Mouse (Mus musculus) embryonic facial prominence, embryonic 11.5 days (tissue): ENCODE measurements around the gene Islr. TPM values are rescaled to one million over a fixed set of nuclear protein-coding genes. Genes with fewer than 3 reads are reported as not detected.

Experiments used
- ATAC-seq: fragments of 200-750 bp; cut with Nextera tagmentation; replicated peaks from 2 replicates; pipeline ENCODE4 v1.8.0; 2017; ENCODE audit warnings: low read depth; ENCODE audit not compliant: insufficient number of reproducible peaks, low FRiP score, low TSS enrichment
- DNase-seq: peaks from one replicate; pipeline ENCODE4 v3.0.0-alpha.2; 2015; ENCODE audit warnings: low spot score
- H3K27ac ChIP-seq: fragments of 300-500 bp; sonication (generic); replicated peaks from 2 replicates; pipeline ENCODE4 v1.5.1; 2014; ENCODE audit warnings: mild to moderate bottlenecking, low read depth, low read length, control low read depth
- H3K27me3 ChIP-seq: fragments of 300-500 bp; sonication (generic); 2 replicates; pipeline ENCODE4 v1.6.1; 2014; ENCODE audit warnings: mild to moderate bottlenecking, low read length, moderate library complexity, mixed read lengths; ENCODE audit not compliant: control insufficient read depth, insufficient read depth
- H3K36me3 ChIP-seq: fragments of 300-500 bp; sonication (generic); replicated peaks from 2 replicates; pipeline ENCODE4 v1.6.1; 2014; ENCODE audit warnings: low read depth, mild to moderate bottlenecking, low read length, moderate library complexity, mixed read lengths; ENCODE audit not compliant: control insufficient read depth, insufficient read depth
- H3K4me1 ChIP-seq: fragments of 300-500 bp; sonication (generic); 2 replicates; pipeline ENCODE4 v1.6.1; 2014; ENCODE audit warnings: low read length, mixed read lengths; ENCODE audit not compliant: control insufficient read depth, insufficient read depth
- H3K4me2 ChIP-seq: fragments of 300-500 bp; sonication (generic); 2 replicates; pipeline ENCODE4 v1.6.1; 2014; ENCODE audit warnings: low read depth, mild to moderate bottlenecking, control low read depth, low read length, moderate library complexity
- H3K4me3 ChIP-seq: fragments of 300-500 bp; sonication (generic); 2 replicates; pipeline ENCODE4 v1.5.1; 2014; ENCODE audit warnings: low read depth, low read length, control low read depth
- H3K9ac ChIP-seq: fragments of 300-500 bp; sonication (generic); replicated peaks from 2 replicates; pipeline ENCODE4 v1.6.1; 2014; ENCODE audit warnings: mild to moderate bottlenecking, control low read depth, low read length
- H3K9me3 ChIP-seq: fragments of 300-500 bp; sonication (generic); replicated peaks from 2 replicates; pipeline ENCODE4 v1.6.1; 2016; ENCODE audit warnings: mild to moderate bottlenecking, low read length, inconsistent platforms, mixed read lengths; ENCODE audit not compliant: control insufficient read depth
- WGBS: fragments of 180-500 bp; shearing (Covaris S2); extraction: QIAGEN DNeasy Blood & Tissue Kit; methylation state at CpG from one replicate; pipeline ENCODE4 v1.1.7; 2014; 5-methylcytosine and 5-hydroxymethylcytosine counted together
- microRNA-seq: library from miRNA; unstranded; fragments of <30 nt; microRNA quantifications from one replicate; pipeline ENCODE4, GENCODE M21; 2016; ENCODE audit warnings: borderline number of aligned reads
- polyA plus RNA-seq: library from polyadenylated mRNA; unstranded; fragments of >200 nt; fragmentation: Nextera tagmentation; extraction: Ambion mirVana; gene quantifications from 2 replicates; pipeline ENCODE4 v1.2.1, GENCODE M21; 2014

The Islr gene
- polyA plus RNA-seq, 1 experiment from 2014 or later: 24.6 TPM

DNA sequence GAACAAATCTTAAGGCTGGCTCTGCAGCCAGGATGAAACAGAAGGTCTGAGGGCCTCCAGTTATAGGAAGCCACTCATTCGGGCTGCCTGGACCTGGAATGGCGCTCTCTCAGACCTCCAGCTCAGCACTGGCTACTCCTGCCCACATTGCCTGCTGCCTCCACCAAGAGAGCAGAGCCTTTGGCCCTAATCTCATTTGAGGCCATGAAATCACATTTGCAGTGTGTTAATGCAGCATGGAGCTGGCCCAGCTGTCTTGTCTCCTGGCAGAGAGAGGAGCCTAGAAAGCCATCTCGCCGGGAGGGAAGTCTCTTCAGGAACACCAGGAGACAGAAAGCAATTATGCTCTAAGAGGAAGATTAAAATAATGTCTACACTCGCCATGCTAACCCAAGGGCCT, 96.6 kb downstream of the Islr start:
- H3K4me2 ChIP-seq: no peak overlapping the region
- ATAC-seq (no peak), DNase-seq (no peak)
- 47% methylated on average over 5 of the region's 5 CpGs for WGBS
- no peak overlapping the region for H3K4me3 ChIP-seq
- H3K9ac ChIP-seq: no peak overlapping the region
- no peak overlapping the region for H3K27ac ChIP-seq
- H3K4me1 ChIP-seq: peaks cover 3% of the 10 kb centered on the region; the same call in 1 of the 2 replicates
- no peaks in the 10 kb centered on the region for H3K36me3 ChIP-seq
- H3K27me3 ChIP-seq: no peaks in the 10 kb centered on the region
- H3K9me3 ChIP-seq: no peaks in the 10 kb centered on the region

Small RNA genes within 50 kb of the gene (microRNA-seq; reads per million reads assigned to microRNA genes)
- gene Mir6385: not detected

Other genes with a start within 250 kb of the Islr start
- gene Cyp11a1, start 197.9 kb downstream of the Islr start, polyA plus RNA-seq: 0.18 TPM in 1 of 2 replicates, not detected in the other
- 38.0 and 44.8 TPM in 2 replicates for gene Stra6, start 140.5 kb downstream of the Islr start, polyA plus RNA-seq
- gene Ccdc33, start 85.5 kb downstream of the Islr start, polyA plus RNA-seq: 0.54 and 0.77 TPM in 2 replicates
- 5.4 and 5.8 TPM in 2 replicates for gene Islr2, start within 50 bp of the Islr start, polyA plus RNA-seq
- 13.5 and 14.5 TPM in 2 replicates for gene Pml, start 45.5 kb upstream of the Islr start, polyA plus RNA-seq
- gene Stoml1, start 48.9 kb upstream of the Islr start, polyA plus RNA-seq: 20.1 and 22.2 TPM in 2 replicates
- 11.0 and 13.6 TPM in 2 replicates for gene Loxl1, start 108.9 kb upstream of the Islr start, polyA plus RNA-seq
- not detected in 2 replicates for gene Tbc1d21, start 166.1 kb upstream of the Islr start, polyA plus RNA-seq